Mouse (Mus musculus): ENCODE data around the gene Prkcd.
A peak's percentile ranks its signal among the peaks of the same experiment; 100 is the strongest.

Gene Prkcd

GRCm38 (mm10) chr14:30633708-30634107 is 7.7 kb upstream of the Prkcd start:
- DNase-seq: no peak

GRCm38 (mm10) chr14:30631834-30632233 is 5.8 kb upstream of the Prkcd start:
- no peak for DNase-seq

- no peak for DNase-seq
Observed at GRCm38 (mm10) chr14:30630811-30631576, 5.0 kb upstream of the Prkcd start.

- DNase-seq: no peak
Observed at GRCm38 (mm10) chr14:30629839-30630238, 3.8 kb upstream of the Prkcd start.

GRCm38 (mm10) chr14:30628235-30628634 is 2.2 kb upstream of the Prkcd start:
- DNase-seq: no peak

GRCm38 (mm10) chr14:30626756-30627742 is 1.0 kb upstream of the Prkcd start:
- no peak for DNase-seq

- no peak for DNase-seq
Observed at GRCm38 (mm10) chr14:30625131-30625807, 741 bp downstream of the Prkcd start.

GRCm38 (mm10) chr14:30624277-30624721 is 1.7 kb downstream of the Prkcd start:
- DNase-seq: no peak

- no peak for DNase-seq
Observed at GRCm38 (mm10) chr14:30622556-30622955, 3.5 kb downstream of the Prkcd start.

GRCm38 (mm10) chr14:30622130-30622529 is 3.9 kb downstream of the Prkcd start:
- no peak for DNase-seq

GRCm38 (mm10) chr14:30619982-30620578 is 5.9 kb downstream of the Prkcd start:
- DNase-seq: no peak

- DNase-seq: no peak
Observed at GRCm38 (mm10) chr14:30618746-30619275, 7.2 kb downstream of the Prkcd start.

GRCm38 (mm10) chr14:30616751-30617150 is 9.3 kb downstream of the Prkcd start:
- DNase-seq: no peak

- no peak for DNase-seq
Observed at GRCm38 (mm10) chr14:30612962-30613715, 12.9 kb downstream of the Prkcd start.

GRCm38 (mm10) chr14:30612523-30612922 is 13.5 kb downstream of the Prkcd start:
- DNase-seq: peak; percentile 49

- no peak for DNase-seq
Observed at GRCm38 (mm10) chr14:30610940-30611339, 15.1 kb downstream of the Prkcd start.

- DNase-seq: no peak
Observed at GRCm38 (mm10) chr14:30610304-30610703, 15.7 kb downstream of the Prkcd start.

GRCm38 (mm10) chr14:30609499-30609898 is 16.5 kb downstream of the Prkcd start:
- no peak for DNase-seq

- DNase-seq: no peak
Observed at GRCm38 (mm10) chr14:30608176-30608575, 17.8 kb downstream of the Prkcd start.

- DNase-seq: no peak
Observed at GRCm38 (mm10) chr14:30607696-30608095, 18.3 kb downstream of the Prkcd start.

- no peak for DNase-seq
Observed at GRCm38 (mm10) chr14:30606817-30607216, 19.2 kb downstream of the Prkcd start.

GRCm38 (mm10) chr14:30597142-30597541 is 28.9 kb downstream of the Prkcd start:
- no peak for DNase-seq

All from cerebellum, adult 9-10 months (tissue).